Mouse (Mus musculus): Measurements from ENCODE around the gene Gm9817.
A peak's percentile ranks its signal among the peaks of the same experiment; 100 is the strongest.

The Gm9817 gene

GRCm38 (mm10) chr13:45089846-45090245 lies 11.4 kb downstream of the Gm9817 start:
- DNase-seq (ENCODE audit: low spot score): peak; percentile 11

GRCm38 (mm10) chr13:45092816-45093215 lies 14.3 kb downstream of the Gm9817 start:
- no peak for DNase-seq (ENCODE audit: low spot score)

- no peak for DNase-seq (ENCODE audit: low spot score)
Observed at GRCm38 (mm10) chr13:45095028-45095427, 16.5 kb downstream of the Gm9817 start.

DNA sequence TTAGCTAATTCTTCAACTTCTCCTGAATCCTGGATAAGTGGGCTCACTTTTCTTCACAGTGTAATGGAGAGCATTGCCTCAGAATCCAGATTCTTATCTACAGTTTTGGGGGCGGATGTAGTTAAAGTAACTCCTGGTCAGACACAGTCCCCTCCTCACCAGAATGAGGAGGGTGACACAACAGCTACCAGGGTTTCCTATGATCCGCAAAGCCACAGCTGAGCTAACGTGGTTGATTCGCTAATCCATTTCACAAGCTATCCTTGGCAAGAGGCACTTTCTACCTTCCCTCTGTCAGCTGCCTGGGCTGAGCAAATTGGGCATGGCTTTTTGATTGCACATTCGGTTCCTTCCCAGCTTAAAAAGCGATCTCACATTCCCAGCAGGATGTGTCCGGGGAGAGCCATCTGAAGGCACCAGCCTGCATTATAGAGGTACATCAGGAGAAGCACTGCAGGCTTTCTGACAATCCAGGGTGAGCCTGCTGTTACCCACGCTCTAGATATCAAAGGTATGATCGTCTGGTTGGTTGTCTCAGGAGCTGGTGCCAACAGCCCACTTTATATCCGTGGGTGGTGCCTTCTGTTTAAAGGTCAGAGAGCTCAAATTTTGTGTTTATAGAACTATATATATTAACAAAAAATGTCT lies 21.2 kb downstream of the Gm9817 start:
- DNase-seq (ENCODE audit: low spot score): no peak

DNA sequence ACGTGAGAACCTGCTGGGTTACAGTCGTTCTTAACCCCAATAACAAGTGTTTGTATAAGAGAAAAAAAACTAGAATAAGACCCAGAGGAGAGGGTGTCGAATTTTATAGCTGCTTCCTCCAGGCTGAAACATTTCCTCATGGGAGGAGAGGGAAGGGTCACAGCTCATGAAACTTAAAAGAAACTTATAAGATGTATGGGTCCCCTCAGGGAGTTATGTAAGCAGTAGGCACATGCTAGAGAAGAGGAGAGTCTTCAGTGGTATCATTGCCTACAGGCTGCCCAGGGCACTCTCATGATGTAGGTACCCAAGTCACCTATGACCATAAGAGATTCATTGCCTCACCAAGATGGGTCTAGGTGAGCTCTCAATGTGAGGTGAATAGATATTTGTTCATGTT lies 28.0 kb downstream of the Gm9817 start:
- DNase-seq (ENCODE audit: low spot score): no peak

DNA sequence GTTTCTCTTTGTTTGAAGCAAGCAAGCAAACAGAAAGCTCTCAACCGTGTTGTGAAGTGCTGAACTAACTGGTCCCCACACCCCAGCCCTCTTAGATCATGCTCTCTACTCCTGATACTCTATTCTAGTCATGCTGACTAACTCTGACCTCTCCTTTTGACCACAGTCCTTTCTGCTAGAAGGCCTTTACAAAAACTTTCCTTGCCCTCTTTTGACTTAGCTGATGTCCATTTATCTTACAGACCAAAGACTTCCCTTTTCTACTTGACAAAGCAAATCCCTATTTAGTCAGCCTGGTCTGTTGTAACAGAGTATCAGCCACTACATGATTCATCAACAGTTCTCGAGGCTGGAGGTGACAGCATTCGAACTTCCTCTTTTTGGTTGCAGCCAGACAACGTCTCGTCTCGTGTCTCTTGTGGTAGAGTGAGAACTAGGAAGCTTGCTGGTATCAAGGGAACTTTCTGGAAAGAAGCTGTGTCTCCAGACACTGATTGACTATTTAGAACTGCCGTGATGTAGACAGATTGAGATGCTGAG lies 30.4 kb downstream of the Gm9817 start:
- DNase-seq (ENCODE audit: low spot score): no peak

DNA sequence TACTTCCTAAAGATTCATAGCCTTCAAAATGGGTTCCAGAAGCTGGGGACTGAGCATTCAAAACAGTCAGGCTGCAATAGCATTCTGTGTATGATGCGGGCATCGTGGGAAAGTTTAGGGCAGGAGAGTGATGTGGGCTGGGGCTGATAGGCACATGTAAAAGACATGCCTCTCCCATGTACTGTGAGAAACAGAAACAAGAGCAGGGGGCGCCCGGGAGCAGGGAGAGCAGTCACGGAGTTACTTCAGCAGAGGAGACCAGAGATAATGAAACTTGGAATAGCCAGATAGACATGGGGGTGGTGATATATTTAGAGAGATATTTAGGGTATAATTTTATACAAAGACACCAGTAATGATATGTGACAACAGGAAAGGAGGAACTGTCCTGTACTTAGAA lies 39.9 kb downstream of the Gm9817 start:
- no peak for DNase-seq (ENCODE audit: low spot score)

DNA sequence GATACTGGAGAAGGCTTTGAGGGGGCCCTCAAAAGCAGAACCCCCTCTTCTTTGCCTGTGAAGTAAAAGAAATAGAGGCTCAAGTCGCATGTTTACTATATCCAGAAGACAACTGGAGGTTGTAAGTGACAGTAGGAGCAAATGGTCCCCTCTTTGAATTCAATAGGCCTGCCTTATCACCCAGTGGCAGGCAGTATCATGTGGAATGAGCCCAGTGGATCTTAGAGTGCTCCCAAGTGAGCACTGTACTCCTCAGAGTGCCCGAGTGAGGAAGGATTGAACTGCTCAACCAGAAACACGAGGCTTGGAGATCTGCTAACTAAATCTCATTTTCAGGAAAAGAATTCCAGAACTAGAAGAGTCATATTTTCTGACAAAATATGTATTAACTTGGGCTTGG lies 40.3 kb downstream of the Gm9817 start:
- DNase-seq (ENCODE audit: low spot score): no peak

Measured in testis, postnatal 14 days (tissue).